Mouse (Mus musculus) Patski (cell line): Measurements from ENCODE around the gene Zdhhc19. TPM values are rescaled to one million over a fixed set of nuclear protein-coding genes. Genes with fewer than 3 reads are reported as not detected.

Experiments used
- ATAC-seq: fragments of 100-300 bp; one replicate; pipeline ENCODE4 v1.8.0; 2021
- CTCF ChIA-PET: fragments of 350-600 bp; sonication (Branson Sonifier 250); formaldehyde crosslinking; loops from one replicate; lab custom pipeline; 2022; ENCODE audit warnings: inconsistent platforms; lab: Charles Lee
- POLR2A ChIA-PET: fragments of 350-600 bp; sonication (Branson Sonifier 250); formaldehyde crosslinking; loops from one replicate; lab custom pipeline; 2022; ENCODE audit warnings: antibody characterized with exemption, inconsistent platforms; lab: Charles Lee
- DNase-seq: peaks from one replicate; pipeline ENCODE4 v3.0.0-alpha.2; 2011; ENCODE audit warnings: low read depth, low spot score
- H3K27me3 ChIP-seq: fragments of 371-371 bp; one replicate; pipeline ENCODE4 v1.5.1; 2021
- CTCF ChIP-seq: fragments of 100-300 bp; IDR thresholded peaks from one replicate; pipeline ENCODE4 v1.5.1; 2021
- in situ Hi-C: fragments of 300-500 bp; cut with MboI; formaldehyde crosslinking; loops from 3 replicates; pipeline ENCODE4 v1.11.1; 2018; ENCODE audit warnings: low pct_unique_long_range_greater_than_20kb, mixed read lengths
- polyA plus RNA-seq: library from polyadenylated mRNA; unstranded; gene quantifications from one replicate; pipeline ENCODE4 v1.2.3, GENCODE M21; 2021

Zdhhc19 gene
- polyA plus RNA-seq, 1 experiment from 2014 or later, result not detected

- POLR2A ChIA-PET, result interaction anchor here (0.6 to 1.2 kb wide), 5 partner anchors 31 to 1222 kb away, joined by 3 to 6 read pairs (median 4); partner anchors contain the start of genes Cep19, Itgb5 and Pigx
- no peak for TF ChIP-seq CTCF
- in situ Hi-C loops, result no loop called here
- ATAC-seq (no peak), DNase-seq (no peak)
- H3K27me3 ChIP-seq, result no peaks in the 10 kb centered on the region
- CTCF ChIA-PET, result interaction anchor here (1.4 kb wide), 1 partner anchor 13 kb away, joined by 3 read pairs; no protein-coding TSS in a partner anchor
Measured at GRCm38 (mm10) chr16:32607562-32608343, 111.7 kb downstream of the Zdhhc19 start.

- in situ Hi-C loops, result no loop called here
- no peak for TF ChIP-seq CTCF
- no peaks in the 10 kb centered on the region for H3K27me3 ChIP-seq
- CTCF ChIA-PET, result interaction anchor here (0.6 to 1.7 kb wide), 2 partner anchors 14 to 109 kb away, joined by 3 to 4 read pairs; no protein-coding TSS in a partner anchor
- ATAC-seq (no peak), DNase-seq (no peak)
- POLR2A ChIA-PET, result interaction anchor here (0.6 to 1.2 kb wide), 5 partner anchors 30 to 680 kb away, joined by 3 to 6 read pairs (median 4); partner anchors contain the start of genes Cep19 and Pigx
Measured at GRCm38 (mm10) chr16:32608344-32608711, 112.3 kb downstream of the Zdhhc19 start.

GRCm38 (mm10) chr16:32608712-32609400 lies 112.8 kb downstream of the Zdhhc19 start, which contains the start of gene Tfrc:
Gene Tfrc, plus strand, starts transcription at chr16:32608920.
- ATAC-seq, result peak; percentile 96
- TF ChIP-seq CTCF, result no peak
- ChIA-PET CTCF (interaction anchor here (0.6 to 1.7 kb wide), 3 partner anchors 14 to 109 kb away, joined by 3 to 6 read pairs (median 4); no protein-coding TSS in a partner anchor), POLR2A (interaction anchor here (0.7 to 1.2 kb wide), 3 partner anchors 23 to 681 kb away, joined by 3 to 5 read pairs (median 5); no protein-coding TSS in a partner anchor)
- in situ Hi-C loops, result no loop called here
- DNase-seq, result peak; percentile 75
- H3K27me3 ChIP-seq, result no peaks in the 10 kb centered on the region

- ATAC-seq, result no peak
- in situ Hi-C loops, result no loop called here
- no peaks in the 10 kb centered on the region for H3K27me3 ChIP-seq
- CTCF ChIA-PET, result interaction anchor here (1.5 to 1.7 kb wide), 2 partner anchors 13 to 101 kb away, joined by 4 to 6 read pairs; no protein-coding TSS in a partner anchor
- no peak for TF ChIP-seq CTCF
- POLR2A ChIA-PET, result interaction anchor here (1.1 to 1.2 kb wide), 2 partner anchors 22 to 70 kb away, joined by 3 to 5 read pairs; no protein-coding TSS in a partner anchor
- no peak for DNase-seq
Measured at GRCm38 (mm10) chr16:32609401-32609779, 113.3 kb downstream of the Zdhhc19 start.

- in situ Hi-C loops, result loop anchor here (5.0 kb wide), 1 partner anchor 108 kb away; no protein-coding TSS in a partner anchor
- H3K27me3 ChIP-seq, result no peaks in the 10 kb centered on the region
- DNase-seq (no peak), ATAC-seq (no peak)
- no peak for TF ChIP-seq CTCF
- POLR2A ChIA-PET, result no interaction called here
- CTCF ChIA-PET, result interaction anchor here (1.0 to 1.5 kb wide), 2 partner anchors 103 kb away, joined by 3 to 6 read pairs; no protein-coding TSS in a partner anchor
Measured at GRCm38 (mm10) chr16:32610460-32611255, 114.6 kb downstream of the Zdhhc19 start.

Other genes starting within 250 kb of the Zdhhc19 start
- 11.0 TPM for gene Fbxo45, start 249.1 kb upstream of the Zdhhc19 start, polyA plus RNA-seq
- 15.6 TPM for gene Wdr53, start 249.0 kb upstream of the Zdhhc19 start, polyA plus RNA-seq
- 0.04 TPM for gene Smco1, start 224.8 kb upstream of the Zdhhc19 start, polyA plus RNA-seq
- gene Rnf168, start 218.8 kb upstream of the Zdhhc19 start, polyA plus RNA-seq, result 13.8 TPM
- 18.7 TPM for gene Ubxn7, start 164.0 kb upstream of the Zdhhc19 start, polyA plus RNA-seq
- gene Tm4sf19, start 95.8 kb upstream of the Zdhhc19 start, polyA plus RNA-seq, result not detected
- gene Tctex1d2, start 76.6 kb upstream of the Zdhhc19 start, polyA plus RNA-seq, result 54.5 TPM
- 29.7 TPM for gene Pcyt1a, start 65.3 kb upstream of the Zdhhc19 start, polyA plus RNA-seq
- gene Slc51a, start 8.4 kb upstream of the Zdhhc19 start, polyA plus RNA-seq, result 0.04 TPM
- gene Tfrc, start 112.7 kb downstream of the Zdhhc19 start, polyA plus RNA-seq, result 84.9 TPM
- gene Tnk2, start 147.6 kb downstream of the Zdhhc19 start, polyA plus RNA-seq, result 72.0 TPM
- gene Muc4, start 239.6 kb downstream of the Zdhhc19 start, polyA plus RNA-seq, result not detected